Mouse (Mus musculus) embryo, embryonic 10.5 days (tissue): ENCODE measurements around the gene Pln.

Experiments used
- DNase-seq: peaks from one replicate; pipeline ENCODE4 v3.0.0-alpha.2; 2015; ENCODE audit warnings: low spot score

The Pln gene

DNA sequence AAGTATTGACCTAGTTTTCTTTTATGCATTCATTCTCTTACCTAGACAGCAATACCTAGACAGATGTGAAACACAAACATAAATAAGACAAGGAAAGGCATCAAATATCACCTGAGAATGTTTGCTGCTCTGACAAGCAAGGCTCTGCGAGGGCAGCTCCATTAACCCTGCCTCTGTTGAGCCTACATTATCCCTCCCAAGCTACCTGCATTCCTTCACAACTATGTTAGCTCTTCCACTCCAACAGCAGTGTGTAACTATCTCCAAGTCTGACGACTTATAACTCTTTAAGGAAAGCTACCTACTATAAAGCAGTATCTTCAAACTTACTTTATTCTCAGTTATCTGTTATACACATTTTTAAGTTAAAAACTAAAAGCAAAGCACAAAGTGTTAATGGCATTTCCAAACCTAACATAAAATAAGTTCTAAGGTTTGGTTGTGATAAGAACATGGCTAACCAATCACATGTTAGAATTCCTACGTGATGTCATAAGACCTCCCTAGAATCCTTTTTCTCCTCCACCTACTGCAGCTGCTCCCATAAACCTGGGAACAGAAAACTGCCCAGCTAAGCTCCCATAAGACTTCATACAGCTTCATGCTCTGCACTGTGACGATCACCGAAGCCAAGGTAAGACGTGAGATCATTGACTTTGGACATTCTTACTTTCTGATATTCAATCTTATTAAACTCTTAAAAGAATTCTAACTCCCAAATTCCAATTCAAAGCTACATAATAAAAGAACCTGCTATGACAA lies at the start of gene Pln:
Gene Pln (plus strand): TSS at position 506 of the 762 bp plus-strand sequence.
- DNase-seq = no peak

DNA sequence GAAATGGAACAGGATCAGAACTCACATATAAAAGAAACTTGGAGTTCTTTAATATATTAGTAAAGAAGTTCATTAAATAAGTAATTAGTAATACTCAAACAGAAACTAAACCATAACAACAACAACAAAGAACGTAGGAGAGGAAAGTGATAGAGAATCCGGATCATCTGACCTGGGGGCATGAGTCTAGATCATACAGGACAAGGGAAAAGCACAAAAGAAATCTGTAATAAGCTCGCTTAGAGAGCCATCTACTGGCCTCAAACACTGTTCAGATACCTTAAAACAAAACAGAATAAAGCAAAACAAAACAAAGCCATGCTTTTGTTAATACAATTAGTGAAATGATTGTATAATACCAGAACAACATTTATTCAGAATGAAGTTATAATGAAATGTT lies 31.6 kb upstream of the Pln start:
- peak; percentile 47 for DNase-seq

DNA sequence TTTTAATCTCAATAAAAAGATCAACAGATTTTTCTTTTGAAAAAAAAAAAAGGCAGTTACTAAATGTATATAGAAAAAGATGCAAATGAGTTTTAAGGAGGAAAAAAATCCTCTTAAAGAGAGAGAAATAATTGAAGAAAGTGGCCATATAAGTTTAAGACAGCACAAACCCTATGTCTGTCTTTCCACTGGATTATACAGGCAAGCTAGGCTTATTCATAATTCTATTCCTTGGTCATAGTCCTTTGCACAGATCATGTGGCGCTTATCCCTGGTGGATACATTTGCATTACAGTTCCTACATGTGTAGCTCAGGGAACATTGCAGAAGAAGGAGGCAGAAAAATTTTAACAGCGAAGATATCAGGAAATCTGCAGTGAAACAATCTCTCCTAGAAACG lies 30.8 kb upstream of the Pln start:
- no peak for DNase-seq

DNA sequence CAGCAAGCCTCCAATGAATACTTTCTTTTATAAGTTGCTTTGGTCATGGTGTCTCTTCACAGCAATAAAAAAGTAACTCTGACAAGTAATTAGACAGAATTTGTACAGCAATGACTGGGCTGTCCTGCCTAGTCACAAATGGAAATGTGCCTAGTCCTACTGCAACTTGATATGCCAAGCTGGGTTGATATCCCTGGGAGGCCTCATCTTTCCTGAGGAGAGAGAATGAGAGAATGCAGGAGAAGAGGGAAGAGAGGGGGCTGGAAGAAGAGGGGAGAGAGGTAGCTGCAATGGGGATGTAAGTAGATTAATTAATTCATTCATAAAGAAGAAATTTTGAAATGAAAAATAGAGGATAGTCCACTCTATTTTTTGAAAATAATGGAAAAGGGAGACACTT lies 14.1 kb upstream of the Pln start:
- DNase-seq = no peak

DNA sequence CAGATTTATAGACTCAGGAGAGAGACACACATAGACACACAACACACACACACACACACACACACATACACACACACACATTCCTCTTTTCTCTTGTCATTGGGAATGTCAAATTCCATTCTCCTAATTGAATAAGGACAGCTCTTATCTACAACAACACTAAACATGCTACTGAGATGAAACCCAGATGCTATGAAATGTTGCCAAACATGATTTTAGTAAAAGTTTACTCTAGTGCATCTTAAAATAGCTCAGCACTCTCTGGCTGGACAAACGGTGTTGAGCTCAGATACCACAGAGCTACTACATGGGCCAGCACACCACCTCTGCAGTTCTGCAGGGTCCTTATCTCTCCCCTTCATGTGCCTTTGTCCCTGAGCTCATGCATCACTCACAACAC lies 12.8 kb upstream of the Pln start:
- no peak for DNase-seq

DNA sequence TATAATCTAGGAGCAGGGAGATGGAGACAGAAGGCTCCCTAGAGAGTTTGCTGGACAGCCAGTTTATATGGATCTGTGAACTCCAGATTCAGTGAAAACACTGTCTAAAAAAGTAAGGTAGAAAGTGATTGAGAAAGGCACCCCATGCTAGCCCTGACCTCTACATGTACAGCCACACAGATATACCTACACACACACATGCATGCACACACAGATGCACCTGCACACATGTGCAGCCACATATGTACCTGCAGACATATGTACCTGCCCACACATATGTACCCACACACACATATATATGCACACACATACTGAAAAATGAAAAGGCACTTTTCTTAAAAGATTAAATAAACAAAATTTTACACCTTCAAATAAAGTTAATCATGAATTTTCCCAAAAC lies 11.1 kb upstream of the Pln start:
- DNase-seq = no peak

DNA sequence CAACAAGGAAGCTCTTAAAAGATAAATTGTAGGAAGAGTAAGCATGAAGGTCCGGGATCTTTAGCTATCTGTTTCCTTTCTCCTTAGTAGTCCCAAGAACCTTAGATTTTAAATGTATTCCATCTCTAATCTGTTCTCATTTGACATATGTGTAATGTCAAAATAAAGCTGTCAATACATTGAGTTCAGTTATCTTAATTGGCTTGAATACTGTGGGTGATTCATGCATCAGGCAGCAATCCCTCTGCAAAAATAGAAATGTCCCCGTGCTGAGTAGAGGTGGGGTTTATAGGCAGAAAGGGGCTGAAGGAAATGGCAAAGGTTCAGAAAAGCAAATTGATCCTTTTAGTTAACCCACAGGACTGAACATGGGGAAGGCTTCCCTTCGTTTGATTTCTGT lies 8.2 kb upstream of the Pln start:
- no peak for DNase-seq

DNA sequence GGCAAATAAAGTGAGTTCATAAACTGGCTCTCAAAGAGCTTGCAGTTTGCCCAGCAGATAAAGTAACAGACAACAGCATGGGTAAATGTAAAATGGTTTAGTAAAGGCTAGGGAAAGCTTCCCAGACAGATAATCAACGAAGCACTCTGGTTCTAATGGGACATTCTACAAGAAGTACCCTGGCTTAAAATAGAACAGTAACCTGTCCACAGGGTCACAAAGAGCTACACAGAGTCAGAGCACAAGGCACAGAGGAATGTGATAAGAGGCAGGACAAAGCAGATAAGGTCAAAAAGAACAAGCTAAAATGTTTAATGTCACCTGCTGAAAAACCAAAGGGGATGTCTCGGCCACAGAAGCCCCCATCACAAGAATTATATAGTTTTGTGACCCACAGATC lies 4.7 kb upstream of the Pln start:
- DNase-seq = no peak

DNA sequence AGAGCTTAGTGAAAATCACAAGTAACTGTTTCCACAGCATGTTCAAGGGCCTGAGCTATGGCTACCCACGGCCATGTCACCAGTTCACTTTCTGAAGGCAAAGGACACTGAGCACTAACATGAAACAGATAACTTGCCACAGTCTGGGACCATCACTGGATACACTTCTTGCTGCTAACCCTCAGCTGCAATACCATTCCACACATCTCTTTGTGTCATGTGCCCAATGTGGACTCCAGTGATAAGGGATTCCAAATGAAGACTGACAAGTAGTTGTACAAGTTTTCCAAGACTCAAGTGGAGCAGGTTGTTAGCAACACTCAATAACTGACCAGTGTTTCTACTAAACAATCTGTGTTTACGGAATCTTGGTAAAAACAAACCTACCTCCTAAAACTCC lies 2.2 kb upstream of the Pln start:
- DNase-seq = no peak

DNA sequence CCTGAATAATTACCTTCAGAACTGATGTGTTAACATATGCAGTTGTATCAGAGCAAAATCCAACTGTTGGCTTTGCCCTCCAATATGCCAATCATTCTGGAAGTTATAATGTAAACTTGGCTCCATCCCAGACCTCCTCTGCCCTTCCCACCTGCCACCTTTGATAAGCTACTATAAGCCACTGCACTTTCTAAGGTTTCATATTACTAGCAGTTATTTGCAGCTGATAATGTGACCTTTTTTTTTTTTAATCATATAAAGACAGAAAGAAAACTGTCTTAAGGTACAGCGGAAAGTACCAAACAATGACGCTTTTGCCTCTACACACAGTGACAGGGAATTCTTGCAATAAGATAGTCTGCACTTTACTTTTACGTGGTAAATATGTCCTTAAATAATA lies 1.5 kb upstream of the Pln start:
- DNase-seq = no peak

DNA sequence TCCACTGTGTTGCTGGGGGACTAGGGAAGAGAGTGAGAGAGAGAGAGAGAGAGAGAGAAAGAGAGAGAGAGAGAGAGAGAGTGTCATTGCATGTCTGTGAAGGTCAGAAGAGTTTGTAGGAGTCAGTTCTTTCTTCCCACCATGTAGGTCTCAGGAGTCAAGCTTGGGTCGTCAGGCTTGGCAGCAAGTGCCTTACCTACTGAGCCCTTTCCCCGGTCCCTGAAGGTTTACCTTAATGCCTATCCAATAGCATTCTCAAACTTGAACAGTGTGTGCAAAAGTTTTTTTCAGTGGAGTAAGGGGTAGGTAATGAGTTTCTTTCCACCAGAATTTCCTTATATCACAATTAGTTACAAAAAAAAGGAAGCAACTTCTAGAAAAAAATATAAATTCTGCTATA lies 1.6 kb downstream of the Pln start:
- no peak for DNase-seq

DNA sequence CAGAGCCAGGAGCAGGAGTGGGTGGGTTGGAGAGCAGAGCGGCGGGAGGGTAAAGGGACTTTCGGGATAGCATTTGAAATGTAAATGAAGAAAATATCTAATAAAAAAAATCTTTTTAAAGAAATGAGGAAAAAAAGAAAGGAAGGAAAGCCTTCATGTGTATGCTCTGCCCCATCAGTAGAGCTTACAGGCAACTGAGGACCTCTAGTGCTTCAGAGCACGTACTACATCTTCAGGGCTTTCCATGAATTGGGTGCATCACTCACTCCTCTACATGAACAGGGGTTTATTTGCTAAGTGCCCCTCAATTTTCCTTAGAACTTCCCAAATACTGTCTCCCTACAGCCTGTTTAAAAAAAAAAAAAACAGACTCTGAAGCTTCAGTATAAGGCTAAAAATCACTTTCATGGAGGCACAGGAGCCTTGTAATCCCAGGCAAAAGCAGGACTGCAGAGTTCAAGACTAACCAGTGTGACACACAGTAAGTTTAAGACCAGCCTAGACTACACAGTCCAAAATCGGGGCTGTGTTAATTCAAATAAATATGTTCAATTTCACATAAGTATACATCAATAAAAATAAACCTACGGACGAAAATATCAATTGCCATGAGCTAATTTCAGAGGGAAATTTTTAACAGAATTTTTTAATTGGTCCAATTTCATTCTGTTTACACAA lies 4.0 kb downstream of the Pln start:
- DNase-seq = peak; percentile 48

DNA sequence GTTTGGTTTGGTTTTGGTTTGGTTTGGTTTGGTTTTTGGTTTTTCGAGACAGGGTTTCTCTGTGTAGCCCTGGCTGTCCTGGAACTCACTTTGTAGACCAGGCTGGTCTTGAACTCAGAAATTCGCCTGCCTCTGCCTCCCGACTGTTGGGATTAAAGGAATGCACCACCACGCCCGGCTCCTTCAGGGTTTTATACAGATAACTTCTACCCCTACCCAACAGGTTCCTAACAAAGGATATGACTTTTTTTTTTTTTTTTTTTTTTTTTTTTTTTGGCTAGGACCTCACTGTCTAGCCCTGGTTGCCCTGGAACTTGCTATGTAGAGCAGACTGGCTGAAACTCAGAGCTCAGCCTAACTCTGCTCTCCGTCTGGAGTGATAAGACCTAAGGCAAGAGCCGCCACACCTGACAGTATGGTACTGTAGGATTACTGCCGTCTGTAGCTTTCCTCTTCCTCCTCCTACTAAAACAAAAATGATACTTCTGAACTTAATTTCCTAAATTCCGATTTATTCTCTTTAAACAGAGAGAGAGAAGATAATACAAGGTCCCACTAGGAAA lies 4.8 kb downstream of the Pln start:
- no peak for DNase-seq

DNA sequence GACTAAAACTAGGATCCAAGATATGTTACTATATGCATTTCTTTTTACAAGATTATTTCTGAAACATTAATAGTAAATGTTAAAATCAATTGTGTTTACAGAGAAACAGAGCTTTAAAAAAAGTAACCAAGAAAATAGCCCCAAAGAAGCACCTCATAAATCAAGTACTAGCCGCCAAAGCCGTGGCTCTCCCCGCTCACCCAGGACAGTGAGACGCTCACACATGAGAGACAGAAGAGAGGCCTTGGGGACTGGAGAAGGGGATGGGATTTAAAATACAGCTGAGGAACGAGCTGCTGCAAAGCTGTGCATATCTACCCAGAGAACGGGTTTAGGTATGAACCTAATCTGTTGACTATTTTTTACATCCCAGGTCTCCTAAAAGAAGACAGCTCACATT lies 5.9 kb downstream of the Pln start:
- DNase-seq = no peak

DNA sequence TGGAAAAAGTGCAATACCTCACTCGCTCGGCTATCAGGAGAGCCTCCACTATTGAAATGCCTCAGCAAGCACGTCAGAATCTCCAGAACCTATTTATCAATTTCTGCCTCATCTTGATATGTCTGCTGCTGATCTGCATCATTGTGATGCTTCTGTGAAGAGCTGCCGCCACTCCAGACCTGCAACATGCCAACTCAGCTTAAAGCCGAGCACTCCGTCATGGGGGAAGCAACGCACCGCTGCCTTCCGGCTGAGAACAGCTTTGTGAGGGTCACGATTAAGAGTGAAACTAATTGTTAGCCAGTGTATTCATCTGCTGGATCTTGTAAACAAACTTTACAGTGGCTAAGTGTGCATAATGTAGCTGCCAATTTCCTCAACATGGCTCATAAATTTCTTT lies 6.4 kb downstream of the Pln start:
- DNase-seq = no peak

DNA sequence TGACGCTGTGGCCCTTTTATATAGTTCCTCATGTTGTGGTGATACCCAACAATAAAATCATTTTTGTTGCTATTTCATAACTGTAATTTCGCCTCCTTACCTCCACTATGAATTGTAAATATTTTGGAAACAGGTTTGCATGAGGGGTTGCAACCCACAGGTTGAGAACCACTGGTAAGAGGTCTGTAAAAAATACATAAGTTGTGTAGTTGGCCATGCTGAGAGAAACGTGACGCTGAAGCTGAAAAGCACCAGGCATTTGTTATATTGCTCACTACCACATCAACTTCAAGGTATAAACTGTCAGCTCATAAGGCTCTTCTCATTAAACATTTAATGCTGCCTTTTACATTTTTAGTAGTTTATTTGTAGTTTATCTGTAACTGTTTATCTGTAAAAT lies 8.0 kb downstream of the Pln start:
- DNase-seq = no peak

DNA sequence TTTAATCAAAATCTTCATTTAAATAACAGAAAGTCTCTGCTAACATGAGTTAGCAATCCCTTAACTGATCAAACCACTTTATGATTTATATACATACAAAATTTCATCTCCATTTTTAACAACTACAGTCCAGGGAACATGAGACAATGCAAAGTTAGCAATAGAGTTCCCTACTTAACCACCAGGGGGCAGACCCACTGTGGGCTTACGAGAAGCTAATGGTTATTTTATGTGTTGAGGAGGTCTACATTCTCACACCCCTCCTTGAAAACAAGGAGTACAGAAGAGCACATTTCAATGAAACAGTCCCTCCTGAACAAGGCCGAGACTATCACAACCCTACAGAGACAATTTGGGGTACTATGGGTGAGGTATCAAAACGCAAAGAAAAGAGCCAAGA lies 9.0 kb downstream of the Pln start:
- DNase-seq = peak; percentile 77

DNA sequence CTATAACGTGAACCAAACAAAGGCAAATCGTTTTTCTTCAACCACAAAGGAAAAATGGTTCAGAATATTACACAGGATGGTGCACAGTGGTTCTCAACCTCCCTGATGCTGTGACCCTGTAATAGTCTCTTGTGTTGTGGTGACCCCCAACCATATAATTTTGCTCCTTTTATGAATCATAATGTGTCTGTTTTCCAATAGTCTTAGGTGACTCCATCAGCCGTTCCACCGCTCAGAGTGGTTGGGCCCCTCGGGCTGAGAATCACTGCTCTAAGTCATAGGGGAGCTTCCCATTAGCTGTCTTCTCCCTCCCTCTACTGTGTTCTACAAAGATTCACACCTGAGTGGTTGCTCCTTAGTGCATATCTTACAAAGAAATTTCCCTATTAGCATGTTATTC lies 9.4 kb downstream of the Pln start:
- DNase-seq = no peak

DNA sequence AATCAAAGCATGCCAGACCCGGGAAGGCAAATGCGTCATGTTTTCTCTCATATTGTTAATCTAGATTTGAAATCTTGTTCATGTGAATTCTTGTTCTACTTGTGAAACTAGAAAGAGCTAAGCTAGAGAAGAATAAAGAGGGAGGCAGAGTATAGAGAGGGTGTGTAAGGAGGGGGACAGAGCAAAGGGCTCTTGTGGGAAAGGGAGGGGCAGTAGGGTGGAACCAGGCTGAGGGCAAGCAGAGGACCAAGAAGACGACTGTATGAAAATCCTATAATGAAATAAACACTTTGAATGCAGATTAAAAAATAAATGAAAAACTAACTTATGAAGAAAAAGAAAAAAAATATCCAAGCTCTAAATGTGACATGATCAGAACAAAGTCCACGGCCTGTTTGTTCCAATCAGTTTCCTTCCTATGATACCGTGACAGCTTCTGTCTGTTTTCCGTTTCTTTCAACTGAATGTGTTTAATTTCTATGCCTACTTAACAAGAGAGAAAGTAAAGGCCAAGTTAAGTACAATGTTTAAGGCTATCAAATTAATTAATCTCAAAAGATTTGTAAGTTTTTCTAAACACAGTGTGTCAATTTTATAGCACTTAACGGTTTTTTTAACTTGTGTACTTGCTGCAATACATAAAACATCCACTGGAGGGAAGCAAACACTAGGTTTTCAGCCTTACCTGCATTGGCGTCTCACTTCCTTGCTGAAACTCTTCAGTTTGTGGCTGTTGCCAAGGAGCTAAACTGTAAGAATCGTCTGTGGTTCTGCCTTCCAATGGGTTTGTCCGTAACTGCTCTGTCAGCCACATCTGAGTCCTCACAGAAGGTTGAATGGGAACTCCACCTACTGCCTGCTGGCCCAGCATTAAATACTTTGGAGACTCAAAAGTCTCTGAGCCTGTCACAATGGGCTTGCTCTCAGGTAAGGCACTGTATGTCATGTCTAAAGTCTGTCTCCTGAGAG lies 10.6 kb downstream of the Pln start:
- peak; percentile 86 for DNase-seq

DNA sequence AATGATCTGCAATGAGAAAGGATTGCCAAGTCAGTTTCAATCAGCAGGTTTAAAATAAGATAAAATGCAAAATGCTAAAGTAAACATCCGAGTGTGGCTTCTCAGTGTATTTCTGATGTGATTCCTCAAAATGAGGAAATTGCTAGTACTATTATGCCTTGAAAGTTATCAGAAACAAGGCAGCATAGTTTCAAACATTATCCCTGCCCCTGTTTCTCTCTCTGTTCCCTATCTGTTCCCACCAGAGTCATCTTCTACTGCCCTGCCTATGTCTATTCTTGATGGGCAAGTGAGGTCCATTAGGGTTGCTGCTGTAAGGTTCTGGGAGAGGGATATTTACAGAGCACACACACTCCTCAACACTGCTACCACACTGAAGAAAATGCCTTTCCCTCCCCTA lies 11.8 kb downstream of the Pln start:
- DNase-seq = no peak

DNA sequence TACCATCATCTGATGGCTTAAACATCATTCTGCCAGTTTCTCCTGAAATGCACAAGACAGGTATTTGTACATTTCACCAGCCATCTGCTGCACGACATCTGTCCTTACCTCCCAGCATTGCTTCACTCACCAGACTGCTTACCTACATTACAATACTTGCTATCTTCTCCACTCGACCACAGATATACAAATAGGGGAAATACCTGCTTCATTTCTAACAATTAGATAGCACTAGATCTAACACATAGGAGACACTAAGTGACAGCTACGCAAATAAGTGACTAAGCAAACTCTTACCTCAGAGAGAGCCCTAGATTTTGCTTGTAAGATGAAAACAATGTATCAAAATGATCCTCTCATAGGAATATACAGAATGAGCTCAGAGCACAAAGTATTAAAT lies 16.2 kb downstream of the Pln start:
- DNase-seq = no peak

DNA sequence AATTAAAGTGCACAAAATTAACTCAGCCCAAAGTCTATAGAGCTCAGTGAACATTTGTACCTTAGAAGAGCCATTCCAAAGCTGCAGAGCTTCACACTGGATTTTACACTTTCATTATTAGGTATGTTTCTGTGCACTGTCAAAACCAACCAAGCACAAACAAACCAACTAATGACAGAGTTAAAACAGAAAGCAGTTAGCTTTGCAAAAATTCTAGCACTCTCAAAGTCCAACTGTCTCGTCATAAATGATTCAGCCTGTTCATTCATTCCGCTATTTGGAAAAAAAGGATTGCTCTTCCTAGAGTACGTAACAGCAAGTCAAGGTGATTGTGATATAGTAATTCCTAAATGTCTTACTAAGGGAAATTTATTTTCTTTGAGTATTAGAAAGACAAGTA lies 21.5 kb downstream of the Pln start:
- DNase-seq = no peak

DNA sequence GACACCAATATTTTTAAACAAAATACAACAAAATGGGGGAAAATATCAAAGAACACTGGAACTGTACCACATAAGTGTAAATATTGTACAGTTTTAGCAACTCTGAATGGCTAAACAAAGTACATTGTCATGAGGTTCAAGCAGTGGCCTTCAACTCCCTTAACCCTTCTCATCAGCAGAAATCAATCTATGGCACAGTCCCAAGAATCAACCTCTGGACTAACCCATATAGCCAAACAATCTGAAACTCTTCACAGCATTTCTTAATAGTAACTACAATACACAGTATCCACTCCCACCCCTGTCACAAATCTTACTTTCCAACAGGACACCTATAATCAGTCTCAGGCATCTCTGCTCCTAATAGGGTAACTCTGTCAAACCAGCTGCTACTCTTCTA lies 26.8 kb downstream of the Pln start:
- no peak for DNase-seq
